Mouse (Mus musculus): ENCODE results near the gene Gm11983.

- TF ChIP-seq CTCF (conservative IDR thresholded peaks at IDR 0.05; ENCODE audit: insufficient read depth, insufficient read length, low read depth, low read length) = no peak
- TF ChIP-seq POLR2A (IDR thresholded peaks at IDR 0.05; ENCODE audit: low read depth, low read length) = no peak
These were observed 2.8 kb downstream of the Gm11983 start for GRCm38 (mm10) chr11:6834636-6835035.

Data from kidney, adult 2 months (tissue).